Mouse (Mus musculus) CH12.LX (cell line): ENCODE data around the gene Dph1. TPM values are rescaled to one million over a fixed set of nuclear protein-coding genes. Genes with fewer than 3 reads are reported as not detected.

Source experiments
- DNase-seq: peaks from one replicate; pipeline ENCODE4 v3.0.0-alpha.2; 2013; ENCODE audit errors: extremely low read depth
- H3K27ac ChIP-seq: 2 replicates; pipeline ENCODE4 v1.5.1; 2012; ENCODE audit warnings: low read depth, mild to moderate bottlenecking, control low read depth, moderate library complexity; ENCODE audit not compliant: insufficient read depth
- H3K27me3 ChIP-seq: replicated peaks from 2 replicates; pipeline ENCODE3; 2012; ENCODE audit warnings: inconsistent platforms
- H3K36me3 ChIP-seq, 2 experiments: replicated peaks in 1 of 2; 2 replicates each; pipeline versions ENCODE3 to v1.6.1; 2012; ENCODE audit warnings: inconsistent platforms in 1 of 2, low read length in 1 of 2, mild to moderate bottlenecking in 1 of 2, mixed read lengths in 1 of 2, moderate library complexity in 1 of 2; ENCODE audit not compliant: control insufficient read depth in 1 of 2, insufficient read depth in 1 of 2
- H3K4me1 ChIP-seq, 2 experiments: 2 replicates each; pipeline ENCODE4 v1.6.1; 2012; ENCODE audit warnings: inconsistent platforms in 1 of 2, moderate library complexity in 1 of 2; ENCODE audit not compliant: insufficient read depth in 2 of 2, control insufficient read depth in 1 of 2
- H3K4me2 ChIP-seq: 2 replicates; pipeline ENCODE4 v1.6.1; 2012; ENCODE audit warnings: low read depth, mild to moderate bottlenecking, control low read depth; ENCODE audit not compliant: poor library complexity, insufficient read depth, severe bottlenecking
- H3K4me3 ChIP-seq, 3 experiments: fragments of 150-350 bp in 1 of 3; sonication (generic) in 1 of 3; replicated peaks in 1 of 3; 2 replicates each; pipeline versions ENCODE3 to v1.5.1; 2011 to 2012; ENCODE audit warnings: low read depth in 2 of 3, low read length in 2 of 3, mild to moderate bottlenecking in 2 of 3, moderate library complexity in 2 of 3, control low read depth in 1 of 3, improper control_type of control experiment in 1 of 3, inconsistent platforms in 1 of 3, mixed read lengths in 1 of 3; ENCODE audit not compliant: poor library complexity in 1 of 3
- H3K79me2 ChIP-seq: replicated peaks from 2 replicates; pipeline ENCODE4 v1.6.1; 2012; ENCODE audit warnings: mild to moderate bottlenecking, moderate library complexity; ENCODE audit not compliant: control insufficient read depth, poor library complexity, insufficient read depth, severe bottlenecking; ENCODE audit errors: extremely low read depth
- H3K9ac ChIP-seq: 2 replicates; pipeline ENCODE4 v1.6.1; 2012; ENCODE audit warnings: low read depth, mild to moderate bottlenecking, control low read depth, moderate library complexity; ENCODE audit not compliant: insufficient read depth
- H3K9me3 ChIP-seq: replicated peaks from 2 replicates; pipeline ENCODE3; 2012; ENCODE audit warnings: low read length, inconsistent platforms, mixed read lengths
- CHD2 ChIP-seq: IDR thresholded peaks from 2 replicates; pipeline ENCODE4 v1.6.1; 2011; ENCODE audit warnings: low read length, improper control_type of control experiment
- E2F4 ChIP-seq: IDR thresholded peaks from 2 replicates; pipeline ENCODE4 v1.6.1; 2011; ENCODE audit warnings: low read depth, low read length, improper control_type of control experiment; ENCODE audit not compliant: insufficient replicate concordance
- ELF1 ChIP-seq: IDR thresholded peaks from 2 replicates; pipeline ENCODE4 v1.6.1; 2014; ENCODE audit warnings: low read depth, mild to moderate bottlenecking, inconsistent platforms, low read length, improper control_type of control experiment
- EP300 ChIP-seq: IDR thresholded peaks from 2 replicates; pipeline ENCODE4 v1.6.1; 2011; ENCODE audit warnings: low read length, improper control_type of control experiment
- GABPA ChIP-seq: IDR thresholded peaks from 2 replicates; pipeline ENCODE4 v1.6.1; 2012; ENCODE audit warnings: low read depth, low read length, improper control_type of control experiment, inconsistent platforms; ENCODE audit not compliant: insufficient replicate concordance
- HCFC1 ChIP-seq: IDR thresholded peaks from 2 replicates; pipeline ENCODE4 v1.6.1; 2012; ENCODE audit warnings: low read depth, mild to moderate bottlenecking, inconsistent platforms, low read length, improper control_type of control experiment
- IRF4 ChIP-seq: IDR thresholded peaks from 2 replicates; pipeline ENCODE4 v1.6.1; 2014; ENCODE audit warnings: low read depth, mild to moderate bottlenecking, inconsistent platforms, low read length, improper control_type of control experiment
- JUN ChIP-seq: IDR thresholded peaks from 2 replicates; pipeline ENCODE4 v1.6.1; 2011; ENCODE audit warnings: low read depth, mild to moderate bottlenecking, low read length, improper control_type of control experiment, moderate library complexity; ENCODE audit not compliant: insufficient read depth
- JUND ChIP-seq: conservative IDR thresholded peaks from 2 replicates; pipeline ENCODE4 v1.6.1; 2011; ENCODE audit warnings: low read depth, low read length, improper control_type of control experiment
- KAT2A ChIP-seq: IDR thresholded peaks from 2 replicates; pipeline ENCODE4 v1.6.1; 2012; ENCODE audit warnings: low read length, improper control_type of control experiment, inconsistent platforms; ENCODE audit not compliant: insufficient replicate concordance
- MAFK ChIP-seq: IDR thresholded peaks from 2 replicates; pipeline ENCODE4 v1.6.1; 2011; ENCODE audit warnings: low read length, improper control_type of control experiment; ENCODE audit not compliant: insufficient replicate concordance
- MAX ChIP-seq: IDR thresholded peaks from 2 replicates; pipeline ENCODE4 v1.6.1; 2011; ENCODE audit warnings: low read length, improper control_type of control experiment
- MAZ ChIP-seq: IDR thresholded peaks from 2 replicates; pipeline ENCODE4 v1.6.1; 2012; ENCODE audit warnings: low read depth, mild to moderate bottlenecking, inconsistent platforms, low read length, improper control_type of control experiment, moderate library complexity
- MEF2A ChIP-seq: IDR thresholded peaks from 2 replicates; pipeline ENCODE4 v1.6.1; 2014; ENCODE audit warnings: low read depth, mild to moderate bottlenecking, inconsistent platforms, low read length, improper control_type of control experiment, borderline replicate concordance
- MXI1 ChIP-seq: IDR thresholded peaks from 2 replicates; pipeline ENCODE4 v1.6.1; 2011; ENCODE audit warnings: mild to moderate bottlenecking, low read depth, low read length, improper control_type of control experiment
- MYC ChIP-seq: IDR thresholded peaks from 2 replicates; pipeline ENCODE4 v1.6.1; 2011; ENCODE audit warnings: low read depth, mild to moderate bottlenecking, improper control_type of control experiment, low read length
- NRF1 ChIP-seq: IDR thresholded peaks from 2 replicates; pipeline ENCODE4 v1.6.1; 2014; ENCODE audit warnings: low read depth, mild to moderate bottlenecking, inconsistent platforms, low read length, improper control_type of control experiment, moderate library complexity
- PAX5 ChIP-seq: IDR thresholded peaks from 2 replicates; pipeline ENCODE4 v1.6.1; 2012; ENCODE audit warnings: low read length, inconsistent platforms, mixed read lengths
- POLR2A ChIP-seq: IDR thresholded peaks from 2 replicates; pipeline ENCODE4 v1.6.1; 2011; ENCODE audit warnings: low read depth, mild to moderate bottlenecking, improper control_type of control experiment, low read length
- POLR2AphosphoS2 ChIP-seq: IDR thresholded peaks from 2 replicates; pipeline ENCODE4 v1.6.1; 2011; ENCODE audit warnings: low read depth, low read length, improper control_type of control experiment
- RAD21 ChIP-seq: IDR thresholded peaks from 2 replicates; pipeline ENCODE4 v1.6.1; 2011; ENCODE audit warnings: low read depth, mild to moderate bottlenecking, low read length, improper control_type of control experiment, moderate library complexity
- RCOR1 ChIP-seq: conservative IDR thresholded peaks from 2 replicates; pipeline ENCODE4 v1.6.1; 2012; ENCODE audit warnings: low read depth, mild to moderate bottlenecking, inconsistent platforms, low read length, improper control_type of control experiment
- SIN3A ChIP-seq: IDR thresholded peaks from 2 replicates; pipeline ENCODE4 v1.6.1; 2012; ENCODE audit warnings: low read length, improper control_type of control experiment, inconsistent platforms
- SMC3 ChIP-seq: IDR thresholded peaks from 2 replicates; pipeline ENCODE4 v1.6.1; 2011; ENCODE audit warnings: low read depth, low read length, improper control_type of control experiment
- TCF12 ChIP-seq: IDR thresholded peaks from 2 replicates; pipeline ENCODE4 v1.6.1; 2014; ENCODE audit warnings: low read depth, mild to moderate bottlenecking, inconsistent platforms, low read length, improper control_type of control experiment
- UBTF ChIP-seq: IDR thresholded peaks from 2 replicates; pipeline ENCODE4 v1.6.1; 2012; ENCODE audit warnings: low read depth, mild to moderate bottlenecking, inconsistent platforms, low read length, improper control_type of control experiment, moderate library complexity
- USF1 ChIP-seq: IDR thresholded peaks from 2 replicates; pipeline ENCODE4 v1.6.1; 2014; ENCODE audit warnings: low read depth, mild to moderate bottlenecking, inconsistent platforms, low read length, improper control_type of control experiment
- USF2 ChIP-seq: conservative IDR thresholded peaks from 2 replicates; pipeline ENCODE4 v1.6.1; 2011; ENCODE audit warnings: low read depth, low read length, improper control_type of control experiment
- ZC3H11A ChIP-seq: IDR thresholded peaks from 2 replicates; pipeline ENCODE4 v1.6.1; 2012; ENCODE audit warnings: low read depth, mild to moderate bottlenecking, inconsistent platforms, low read length, improper control_type of control experiment
- ZKSCAN1 ChIP-seq: IDR thresholded peaks from 2 replicates; pipeline ENCODE4 v1.6.1; 2012; ENCODE audit warnings: low read depth, inconsistent platforms, low read length, improper control_type of control experiment, borderline replicate concordance
- ZMIZ1 ChIP-seq: IDR thresholded peaks from 2 replicates; pipeline ENCODE4 v1.6.1; 2012; ENCODE audit warnings: low read depth, mild to moderate bottlenecking, inconsistent platforms, low read length, improper control_type of control experiment
- ZNF384 ChIP-seq: IDR thresholded peaks from 2 replicates; pipeline ENCODE4 v1.6.1; 2012; ENCODE audit warnings: low read depth, low read length, improper control_type of control experiment, inconsistent platforms
- dilution Hi-C: fragments of 300-500 bp; cut with MboI; formaldehyde crosslinking; loops from 2 replicates; pipeline ENCODE4 v1.14.3; 2020; ENCODE audit warnings: low sequenced_read_pairs; ENCODE audit not compliant: extremely low pct_unique_long_range_greater_than_20kb, extremely low pct_ligation_motif_present
- in situ Hi-C: fragments of 300-500 bp; cut with MboI; formaldehyde crosslinking; loops from 3 replicates; pipeline ENCODE4 v1.14.3; 2019; ENCODE audit warnings: low sequenced_read_pairs, low pct_ligation_motif_present, low pct_unique_long_range_greater_than_20kb, mixed read lengths
- polyA plus RNA-seq: library from polyadenylated mRNA; unstranded; fragments of >175 nt; gene quantifications from 2 replicates; pipeline ENCODE4 v1.2.1, GENCODE M21; 2012; ENCODE audit warnings: low read depth; ENCODE audit not compliant: insufficient read length
- total RNA-seq, 2 experiments: library from RNA; depleted of rRNA; stranded (reverse); fragments of 300-350 nt in 1 of 2; fragments of >200 nt in 1 of 2; gene quantifications; 2 replicates each; pipeline ENCODE4 v1.2.3; 2012 to 2014

The Dph1 gene
- total and polyA plus RNA-seq, 3 experiments = 47.7 to 57.0 (median 54.7) TPM

GRCm38 (mm10) chr11:75155985-75156384 lies 35.1 kb downstream of the Dph1 start:
- Histone ChIP-seq H3K27me3 (no peaks in the 10 kb centered on the region), H3K9ac (no peak overlapping the region), H3K36me3 (peaks cover 12 to 55% of the 10 kb centered on the region in 2 experiments), H3K9me3 (no peaks in the 10 kb centered on the region), H3K4me2 (no peak overlapping the region), H3K4me3 (no peak overlapping the region), H3K4me1 (peaks cover 17 to 58% of the 10 kb centered on the region in 2 experiments), H3K79me2 (no peaks in the 10 kb centered on the region), H3K27ac (no peak overlapping the region)
- dilution Hi-C loops = no loop called here
- in situ Hi-C loops = loop anchor here (5.0 to 25.0 kb wide), 2 partner anchors 169 to 519 kb away; partner anchors contain the start of gene Cluh
- DNase-seq = no peak
- TF ChIP-seq ZC3H11A (no peak), POLR2A (no peak), JUND (no peak), RCOR1 (no peak), MXI1 (no peak), GABPA (no peak), SMC3 (no peak), KAT2A (no peak), USF2 (no peak), USF1 (no peak), MYC (no peak), E2F4 (no peak), MAFK (no peak)

GRCm38 (mm10) chr11:75154053-75154585 lies 36.9 kb downstream of the Dph1 start:
- Histone ChIP-seq H3K27me3 (no peaks in the 10 kb centered on the region), H3K9ac (0 out of 2 replicates have a peak overlapping the region, but pooled peaks have one; percentile 11), H3K27ac (peak overlapping the region; percentile 48), H3K4me2 (peak overlapping the region; percentile 11; the same call in 1 of the 2 replicates), H3K36me3 (peaks cover 4 to 52% of the 10 kb centered on the region in 2 experiments), H3K4me3 (no peak overlapping the region), H3K9me3 (no peaks in the 10 kb centered on the region), H3K79me2 (no peaks in the 10 kb centered on the region), H3K4me1 (peaks cover 17 to 58% of the 10 kb centered on the region in 2 experiments)
- DNase-seq = peak; percentile 96
- dilution Hi-C loops = no loop called here
- in situ Hi-C loops = loop anchor here (25.0 kb wide), 1 partner anchor 517 kb away; the partner anchor contains the start of gene Cluh
- peak; percentile 93 for TF ChIP-seq MEF2A
- TF ChIP-seq CHD2 = peak; percentile 80
- no peak for TF ChIP-seq ZKSCAN1
- peak; percentile 55 for TF ChIP-seq HCFC1
- TF ChIP-seq ZMIZ1 = peak; percentile 87
- 0 out of 2 replicates have a peak, but pooled peaks have one; percentile 51 for TF ChIP-seq POLR2AphosphoS2
- TF ChIP-seq EP300 = peak; percentile 94
- TF ChIP-seq RCOR1 = peak; percentile 83
- TF ChIP-seq RAD21 = peak; percentile 74
- TF ChIP-seq MAX = peak; percentile 76
- TF ChIP-seq IRF4 = peak; percentile 99
- no peak; the same call in 1 of the 2 replicates for TF ChIP-seq ZC3H11A
- no peak for TF ChIP-seq USF1
- TF ChIP-seq TCF12 = peak; percentile 97
- TF ChIP-seq MAZ = peak; percentile 81
- TF ChIP-seq KAT2A = 0 out of 2 replicates have a peak, but pooled peaks have one; percentile 22
- peak; percentile 91 for TF ChIP-seq SIN3A
- TF ChIP-seq PAX5 = no peak
- TF ChIP-seq NRF1 = peak; percentile 44
- 0 out of 2 replicates have a peak, but pooled peaks have one; percentile 28 for TF ChIP-seq ZNF384
- no peak; the same call in 1 of the 2 replicates for TF ChIP-seq UBTF
- TF ChIP-seq ELF1 = peak; percentile 74
- peak; percentile 84; the same call in 1 of the 2 replicates for TF ChIP-seq JUN
